Mouse (Mus musculus): ENCODE data around the gene Olfr1298.

Olfr1298 gene

GRCm38 (mm10) chr2:111649101-111649500 lies at the start of gene Olfr1298:
Gene Olfr1298, minus strand, starts transcription at chr2:111649201.
- CTCF ChIA-PET = no interaction called here
- POLR2A ChIA-PET = no interaction called here

- CTCF ChIA-PET = no interaction called here
These were observed 12.1 kb upstream of the Olfr1298 start, which contains the start of gene Olfr1299 for GRCm38 (mm10) chr2:111661119-111661518. Gene Olfr1299, plus strand, starts transcription at chr2:111661419.

GRCm38 (mm10) chr2:111626397-111626796 lies 22.6 kb downstream of the Olfr1298 start, which contains the start of gene Olfr1297:
Gene Olfr1297, minus strand, starts transcription at chr2:111626497.
- POLR2A ChIA-PET = no interaction called here
- CTCF ChIA-PET = no interaction called here

More at GRCm38 (mm10) chr2:111661119-111661518, 12.1 kb upstream of the Olfr1298 start, which contains the start of gene Olfr1299:
- POLR2A ChIA-PET = no interaction called here

Data from embryonic stem cell, embryonic (primary cell).